Mouse (Mus musculus): ENCODE data around the gene Map3k5. TPM values are rescaled to one million over a fixed set of nuclear protein-coding genes. Genes with fewer than 3 reads are reported as not detected.

Map3k5 gene
- polyA plus RNA-seq, 1 experiment from 2014 or later, result 1.4 TPM

GRCm38 (mm10) chr10:20023524-20023923 lies 89.3 kb downstream of the Map3k5 start:
- 81% methylated on average over 10 of the region's 10 CpGs for WGBS (ENCODE audit: insufficient replicate concordance)
- H3K27ac ChIP-seq (ENCODE audit: low read depth), result no peak overlapping the region
- DNase-seq, result no peak
- no peak overlapping the region for H3K9ac ChIP-seq (replicated peaks)
- H3K9me3 ChIP-seq (ENCODE audit: low read length), result no peaks in the 10 kb centered on the region
- H3K4me3 ChIP-seq (ENCODE audit: low read depth, low read length), result no peak overlapping the region
- no peaks in the 10 kb centered on the region for H3K4me1 ChIP-seq (ENCODE audit: insufficient read depth)
- no peaks in the 10 kb centered on the region for H3K27me3 ChIP-seq (ENCODE audit: insufficient read depth, low read length)
- TF ChIP-seq CTCF (IDR thresholded peaks at IDR 0.05; ENCODE audit: low read depth), result no peak
- peaks cover 5% of the 10 kb centered on the region for H3K36me3 ChIP-seq (replicated peaks; ENCODE audit: insufficient read depth, low read length)
- ATAC-seq, result no peak
- H3K4me2 ChIP-seq (ENCODE audit: low read depth, low read length), result no peak overlapping the region

- Histone ChIP-seq H3K4me2 (ENCODE audit: low read depth, low read length) (no peak overlapping the region), H3K27ac (ENCODE audit: low read depth) (no peak overlapping the region), H3K36me3 (replicated peaks; ENCODE audit: insufficient read depth, low read length) (peaks cover 7% of the 10 kb centered on the region), H3K27me3 (ENCODE audit: insufficient read depth, low read length) (no peaks in the 10 kb centered on the region), H3K4me1 (ENCODE audit: insufficient read depth) (no peaks in the 10 kb centered on the region), H3K9ac (replicated peaks) (no peak overlapping the region), H3K9me3 (ENCODE audit: low read length) (no peaks in the 10 kb centered on the region), H3K4me3 (ENCODE audit: low read depth, low read length) (no peak overlapping the region)
- TF ChIP-seq CTCF (IDR thresholded peaks at IDR 0.05; ENCODE audit: low read depth), result no peak
- no peak for TF ChIP-seq EP300 (IDR thresholded peaks at IDR 0.05; ENCODE audit: low read depth)
- DNase-seq (no peak), ATAC-seq (no peak)
- 87% methylated on average over 10 of the region's 10 CpGs for WGBS (ENCODE audit: insufficient replicate concordance)
These were observed 90.6 kb downstream of the Map3k5 start for GRCm38 (mm10) chr10:20024891-20025290.

GRCm38 (mm10) chr10:20025781-20026520 lies 91.7 kb downstream of the Map3k5 start:
- Histone ChIP-seq H3K27ac (ENCODE audit: low read depth) (no peak overlapping the region), H3K9ac (replicated peaks) (no peak overlapping the region), H3K4me3 (ENCODE audit: low read depth, low read length) (no peak overlapping the region), H3K4me1 (ENCODE audit: insufficient read depth) (no peaks in the 10 kb centered on the region), H3K36me3 (replicated peaks; ENCODE audit: insufficient read depth, low read length) (peaks cover 12% of the 10 kb centered on the region; the same call in 1 of the 2 replicates), H3K27me3 (ENCODE audit: insufficient read depth, low read length) (no peaks in the 10 kb centered on the region), H3K4me2 (ENCODE audit: low read depth, low read length) (no peak overlapping the region), H3K9me3 (ENCODE audit: low read length) (no peaks in the 10 kb centered on the region)
- TF ChIP-seq EP300 (IDR thresholded peaks at IDR 0.05; ENCODE audit: low read depth) (no peak), CTCF (IDR thresholded peaks at IDR 0.05; ENCODE audit: low read depth) (no peak)
- DNase-seq, result no peak
- WGBS (ENCODE audit: insufficient replicate concordance), result 69% methylated on average over 12 of the region's 12 CpGs
- no peak for ATAC-seq

GRCm38 (mm10) chr10:20030703-20031102 lies 96.4 kb downstream of the Map3k5 start:
- ATAC-seq (no peak), DNase-seq (no peak)
- Histone ChIP-seq H3K9me3 (ENCODE audit: low read length) (no peaks in the 10 kb centered on the region), H3K4me2 (ENCODE audit: low read depth, low read length) (no peak overlapping the region), H3K4me3 (ENCODE audit: low read depth, low read length) (no peak overlapping the region), H3K4me1 (ENCODE audit: insufficient read depth) (no peaks in the 10 kb centered on the region), H3K27ac (ENCODE audit: low read depth) (no peak overlapping the region), H3K27me3 (ENCODE audit: insufficient read depth, low read length) (no peaks in the 10 kb centered on the region), H3K36me3 (replicated peaks; ENCODE audit: insufficient read depth, low read length) (peaks cover 10% of the 10 kb centered on the region; the same call in 1 of the 2 replicates), H3K9ac (replicated peaks) (no peak overlapping the region)
- 77% methylated on average over 1 of the region's 1 CpGs for WGBS (ENCODE audit: insufficient replicate concordance)
- TF ChIP-seq EP300 (IDR thresholded peaks at IDR 0.05; ENCODE audit: low read depth), result no peak
- no peak for TF ChIP-seq CTCF (IDR thresholded peaks at IDR 0.05; ENCODE audit: low read depth)

GRCm38 (mm10) chr10:20031936-20032335 lies 97.7 kb downstream of the Map3k5 start:
- H3K9ac ChIP-seq (replicated peaks), result no peak overlapping the region
- H3K4me1 ChIP-seq (ENCODE audit: insufficient read depth), result no peaks in the 10 kb centered on the region
- ATAC-seq, result no peak
- no peak for TF ChIP-seq CTCF (IDR thresholded peaks at IDR 0.05; ENCODE audit: low read depth)
- no peak for TF ChIP-seq EP300 (IDR thresholded peaks at IDR 0.05; ENCODE audit: low read depth)
- no peak overlapping the region for H3K4me3 ChIP-seq (ENCODE audit: low read depth, low read length)
- H3K27ac ChIP-seq (ENCODE audit: low read depth), result no peak overlapping the region
- no peaks in the 10 kb centered on the region for H3K9me3 ChIP-seq (ENCODE audit: low read length)
- peaks cover 10% of the 10 kb centered on the region; the same call in 1 of the 2 replicates for H3K36me3 ChIP-seq (replicated peaks; ENCODE audit: insufficient read depth, low read length)
- no peak for DNase-seq
- H3K4me2 ChIP-seq (ENCODE audit: low read depth, low read length), result no peak overlapping the region
- no peaks in the 10 kb centered on the region for H3K27me3 ChIP-seq (ENCODE audit: insufficient read depth, low read length)
- 59% methylated on average over 2 of the region's 2 CpGs for WGBS (ENCODE audit: insufficient replicate concordance)

- no peak for DNase-seq
These were observed 102.1 kb downstream of the Map3k5 start for GRCm38 (mm10) chr10:20036375-20036774.

More at GRCm38 (mm10) chr10:20036375-20036774, 102.1 kb downstream of the Map3k5 start:
- Histone ChIP-seq H3K27ac (ENCODE audit: low read depth) (0 out of 2 replicates have a peak overlapping the region, but pooled peaks have one; percentile 41), H3K9me3 (ENCODE audit: low read length) (no peaks in the 10 kb centered on the region), H3K36me3 (replicated peaks; ENCODE audit: insufficient read depth, low read length) (no peaks in the 10 kb centered on the region), H3K4me1 (ENCODE audit: insufficient read depth) (no peaks in the 10 kb centered on the region), H3K4me2 (ENCODE audit: low read depth, low read length) (no peak overlapping the region), H3K27me3 (ENCODE audit: insufficient read depth, low read length) (no peaks in the 10 kb centered on the region), H3K4me3 (ENCODE audit: low read depth, low read length) (no peak overlapping the region), H3K9ac (replicated peaks) (no peak overlapping the region)
- ATAC-seq, result no peak
- 45% methylated on average over 2 of the region's 2 CpGs for WGBS (ENCODE audit: insufficient replicate concordance)
- TF ChIP-seq EP300 (IDR thresholded peaks at IDR 0.05; ENCODE audit: low read depth), result no peak
- no peak for TF ChIP-seq CTCF (IDR thresholded peaks at IDR 0.05; ENCODE audit: low read depth)
